Mouse (Mus musculus) liver, postnatal 0 days (tissue): Measurements from ENCODE around the gene Tagln. TPM values are rescaled to one million over a fixed set of nuclear protein-coding genes. Genes with fewer than 3 reads are reported as not detected.

Experiments used
- ATAC-seq: fragments of 200-750 bp; cut with Nextera tagmentation; 2 replicates; pipeline ENCODE4 v1.8.0; 2017; ENCODE audit warnings: mild to moderate bottlenecking, moderate library complexity
- DNase-seq: peaks from one replicate; pipeline ENCODE4 v3.0.0-alpha.2; 2016
- H3K27ac ChIP-seq: fragments of 300-500 bp; sonication (generic); 2 replicates; pipeline ENCODE4 v1.5.1; 2014; ENCODE audit warnings: antibody characterized with exemption, moderate library complexity, mild to moderate bottlenecking, low read depth
- H3K27me3 ChIP-seq: fragments of 300-500 bp; sonication (generic); 2 replicates; pipeline ENCODE4 v1.6.1; 2014; ENCODE audit warnings: low read length, control low read depth, mixed read lengths; ENCODE audit not compliant: insufficient read depth
- H3K36me3 ChIP-seq: fragments of 300-500 bp; sonication (generic); replicated peaks from 2 replicates; pipeline ENCODE4 v1.6.1; 2014; ENCODE audit warnings: mild to moderate bottlenecking, control low read depth, low read length, moderate library complexity, mixed read lengths; ENCODE audit not compliant: insufficient read depth
- H3K4me1 ChIP-seq: fragments of 300-500 bp; sonication (generic); 2 replicates; pipeline ENCODE4 v1.6.1; 2014; ENCODE audit warnings: antibody characterized with exemption, mild to moderate bottlenecking, control low read depth; ENCODE audit not compliant: insufficient read depth
- H3K4me2 ChIP-seq: fragments of 300-500 bp; sonication (generic); 2 replicates; pipeline ENCODE4 v1.6.1; 2014; ENCODE audit warnings: low read depth, mild to moderate bottlenecking, low read length, moderate library complexity, mixed read lengths
- H3K4me3 ChIP-seq: fragments of 300-500 bp; sonication (generic); 2 replicates; pipeline ENCODE4 v1.5.1; 2014; ENCODE audit warnings: low read depth, low read length
- H3K9ac ChIP-seq: fragments of 300-500 bp; sonication (generic); replicated peaks from 2 replicates; pipeline ENCODE4 v1.6.1; 2014; ENCODE audit warnings: mild to moderate bottlenecking, moderate library complexity
- H3K9me3 ChIP-seq: fragments of 300-500 bp; sonication (generic); 2 replicates; pipeline ENCODE4 v1.6.1; 2016; ENCODE audit warnings: mild to moderate bottlenecking, control low read depth, low read length, mixed read lengths
- CTCF ChIP-seq: sonication (generic); IDR thresholded peaks from 2 replicates; pipeline ENCODE4 v1.5.1; 2016; ENCODE audit warnings: antibody characterized with exemption, low read depth
- EP300 ChIP-seq: IDR thresholded peaks from 2 replicates; pipeline ENCODE4 v1.6.1; 2016; ENCODE audit warnings: antibody characterized with exemption, low read depth, mild to moderate bottlenecking
- WGBS: fragments of 180-500 bp; shearing (Covaris S2); extraction: QIAGEN DNeasy Blood & Tissue Kit; methylation state at CpG from one replicate; pipeline ENCODE4 v1.1.7; 2014; ENCODE audit not compliant: insufficient replicate concordance; 5-methylcytosine and 5-hydroxymethylcytosine counted together
- polyA plus RNA-seq: library from polyadenylated mRNA; unstranded; fragments of >200 nt; fragmentation: Nextera tagmentation; extraction: Ambion mirVana; gene quantifications from 2 replicates; pipeline ENCODE4 v1.2.1, GENCODE M21; 2015

The Tagln gene
- 3.6 and 5.2 TPM in 2 replicates for polyA plus RNA-seq

GRCm38 (mm10) chr9:45935628-45936210, at the start of gene Tagln:
Gene Tagln (minus strand): TSS chr9:45936058.
- no peak within 1 kb of the TSS for H3K4me3 ChIP-seq
- H3K4me1 ChIP-seq = peaks cover 11% of the 10 kb centered on the region
- H3K36me3 ChIP-seq = peaks cover 17% of the 10 kb centered on the region
- 0 out of 2 replicates have a peak within 1 kb of the TSS, but pooled peaks have one; percentile 11 for H3K9ac ChIP-seq
- WGBS = 27% methylated on average over 21 of the region's 21 CpGs
- TF ChIP-seq CTCF (no peak), EP300 (no peak)
- DNase-seq (no peak), ATAC-seq (no peak)
- H3K27me3 ChIP-seq = no peaks in the 10 kb centered on the region
- H3K27ac ChIP-seq = no peak within 1 kb of the TSS
- H3K4me2 ChIP-seq = peak within 1 kb of the TSS; percentile 23; the same call in 1 of the 2 replicates
- H3K9me3 ChIP-seq = no peaks in the 10 kb centered on the region

DNA sequence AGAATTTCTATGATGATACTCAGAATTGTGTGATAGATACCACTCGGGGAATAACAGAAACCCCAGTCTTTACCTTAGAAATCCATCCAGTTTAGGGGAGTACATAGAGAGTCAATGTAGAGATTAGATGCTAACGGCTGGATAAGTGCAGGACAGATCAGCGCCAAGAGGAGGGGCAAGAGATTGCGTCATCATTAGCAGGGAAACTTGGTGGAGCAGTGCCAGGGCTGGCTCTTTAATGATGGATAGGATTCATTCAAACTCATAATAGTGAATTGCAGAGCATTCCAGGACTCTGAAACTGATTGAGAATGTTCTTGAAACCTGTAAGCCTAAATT, 49.3 kb upstream of the Tagln start:
- Histone ChIP-seq H3K27me3 (no peaks in the 10 kb centered on the region), H3K4me3 (peak overlapping the region; percentile 81), H3K9me3 (no peaks in the 10 kb centered on the region), H3K36me3 (no peaks in the 10 kb centered on the region), H3K9ac (peak overlapping the region; percentile 86), H3K4me2 (peak overlapping the region; percentile 87), H3K4me1 (peaks cover 16% of the 10 kb centered on the region), H3K27ac (peak overlapping the region; percentile 91)
- TF ChIP-seq EP300 = no peak
- TF ChIP-seq CTCF = no peak
- peak; percentile 65 for DNase-seq
- WGBS = 2% methylated on average over 4 of the region's 4 CpGs
- peak; percentile 60 for ATAC-seq

DNA sequence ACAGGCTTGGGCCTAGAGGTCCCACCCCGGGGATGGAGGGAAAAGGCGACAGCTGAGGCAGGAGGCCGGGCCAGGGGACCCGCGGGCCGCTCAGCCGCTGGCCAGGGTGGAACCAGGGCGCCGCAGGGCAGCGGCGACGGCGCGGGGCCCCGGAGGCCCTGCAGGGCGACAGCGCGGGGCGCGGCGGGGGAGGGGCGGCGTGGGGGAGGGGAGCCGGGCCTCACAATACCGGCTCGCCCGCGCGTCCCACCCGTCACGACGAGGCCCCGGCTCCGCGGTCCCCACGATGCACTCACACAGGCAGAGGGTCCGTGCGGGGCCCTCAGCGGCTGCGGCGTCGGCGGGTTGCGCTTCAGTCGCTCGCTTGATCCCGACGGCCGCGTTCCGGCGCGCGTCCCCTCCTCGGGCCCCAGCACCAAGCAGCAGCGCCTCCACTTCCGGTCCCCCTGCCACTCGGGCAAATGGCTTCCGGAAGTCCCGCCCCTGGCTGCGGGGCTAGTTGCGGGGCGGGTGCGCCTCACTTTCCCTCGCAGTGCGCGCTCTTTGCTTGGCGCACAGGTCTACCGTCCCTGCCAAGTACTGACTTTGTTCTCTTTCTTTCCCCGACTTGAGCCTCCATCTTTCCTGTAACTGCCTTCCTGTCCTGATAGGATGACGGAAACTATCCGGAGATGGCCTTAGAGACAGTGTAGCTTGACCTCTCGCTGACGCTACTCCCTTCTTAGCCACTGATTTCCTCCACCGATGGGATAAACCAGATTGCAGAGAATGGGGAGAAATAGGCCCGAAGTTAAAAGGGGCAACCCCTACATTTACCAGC, 48.8 kb upstream of the Tagln start:
- DNase-seq (peak; percentile 95), ATAC-seq (peak; percentile 93)
- H3K9ac ChIP-seq = peak overlapping the region; percentile 86
- TF ChIP-seq CTCF = no peak
- TF ChIP-seq EP300 = no peak
- 2% methylated on average over 43 of the region's 76 CpGs for WGBS
- peak overlapping the region; percentile 87 for H3K4me2 ChIP-seq
- peak overlapping the region; percentile 91 for H3K27ac ChIP-seq
- H3K27me3 ChIP-seq = no peaks in the 10 kb centered on the region
- H3K9me3 ChIP-seq = no peaks in the 10 kb centered on the region
- H3K36me3 ChIP-seq = no peaks in the 10 kb centered on the region
- peak overlapping the region; percentile 81 for H3K4me3 ChIP-seq
- H3K4me1 ChIP-seq = peaks cover 21% of the 10 kb centered on the region

DNA sequence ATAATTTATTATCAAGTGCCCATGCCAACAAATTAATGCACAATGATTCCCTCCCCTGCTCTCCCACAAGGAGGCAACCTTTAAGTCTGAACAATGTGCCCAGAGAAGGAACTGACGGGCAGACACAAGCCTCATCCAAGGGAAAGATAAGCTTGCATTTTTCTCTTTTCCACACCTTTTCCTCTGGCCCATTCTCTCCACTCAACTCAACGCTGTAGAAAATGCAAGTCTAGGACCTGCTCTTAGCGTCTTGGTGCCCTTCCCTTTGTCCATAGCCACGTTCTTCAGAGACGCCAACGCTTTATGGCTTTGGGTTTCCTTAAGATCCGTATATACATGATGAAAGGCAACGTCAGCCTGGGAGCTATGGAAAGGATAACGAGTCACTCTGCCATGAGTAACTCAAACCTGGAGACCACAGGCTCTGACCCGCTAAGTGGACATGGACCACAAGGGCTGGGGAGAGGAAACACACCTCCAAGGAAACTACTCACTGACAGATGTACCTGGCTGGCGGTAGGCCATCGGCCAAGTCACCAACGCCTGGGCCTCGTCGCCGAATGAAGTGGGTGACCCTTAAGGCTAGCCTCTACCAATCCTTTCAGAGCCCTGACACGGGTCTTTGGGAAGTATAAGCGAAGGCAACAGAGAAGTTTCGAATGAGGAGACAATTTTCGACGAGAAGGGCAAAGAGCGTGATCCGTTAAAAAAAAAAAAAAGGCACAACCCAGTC, 48.0 kb upstream of the Tagln start:
- Histone ChIP-seq H3K27ac (peak overlapping the region; percentile 91), H3K27me3 (no peaks in the 10 kb centered on the region), H3K36me3 (no peaks in the 10 kb centered on the region; the same call in 1 of the 2 replicates), H3K4me1 (peaks cover 21% of the 10 kb centered on the region), H3K9me3 (no peaks in the 10 kb centered on the region), H3K4me3 (peak overlapping the region; percentile 81), H3K9ac (peak overlapping the region; percentile 86), H3K4me2 (peak overlapping the region; percentile 87)
- TF ChIP-seq CTCF = peak; percentile 43
- no peak for TF ChIP-seq EP300
- peak; percentile 12; the same call in 1 of the 2 replicates for ATAC-seq
- WGBS = under 1% methylated on average over 23 of the region's 23 CpGs
- DNase-seq = peak; percentile 58

DNA sequence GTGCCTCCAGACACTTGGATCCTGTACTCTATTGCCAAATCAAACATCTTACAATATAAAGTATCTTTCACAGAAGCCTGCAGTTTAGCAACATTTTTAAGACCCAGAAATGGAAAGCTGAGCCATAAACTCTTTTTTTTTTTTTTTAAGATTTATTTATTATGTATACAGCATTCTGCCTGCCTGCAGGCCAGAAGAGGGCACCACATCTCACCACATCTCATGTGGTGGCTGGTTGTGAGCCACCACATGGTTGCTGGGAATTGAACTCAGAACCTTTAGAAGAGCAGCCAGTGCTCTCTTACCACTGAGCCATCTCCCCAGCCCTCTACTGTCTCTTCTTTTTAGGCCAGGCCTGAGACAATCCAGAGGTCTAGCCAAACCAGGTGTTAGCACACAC, 45.5 kb upstream of the Tagln start:
- peaks cover 13% of the 10 kb centered on the region; the same call in 1 of the 2 replicates for H3K36me3 ChIP-seq
- no peaks in the 10 kb centered on the region for H3K9me3 ChIP-seq
- H3K4me3 ChIP-seq = no peak overlapping the region
- no peak overlapping the region for H3K27ac ChIP-seq
- TF ChIP-seq CTCF = peak; percentile 40
- no peak for TF ChIP-seq EP300
- ATAC-seq (no peak), DNase-seq (no peak)
- no peak overlapping the region for H3K4me2 ChIP-seq
- no peak overlapping the region for H3K9ac ChIP-seq
- no peaks in the 10 kb centered on the region for H3K27me3 ChIP-seq
- H3K4me1 ChIP-seq = peaks cover 21% of the 10 kb centered on the region

DNA sequence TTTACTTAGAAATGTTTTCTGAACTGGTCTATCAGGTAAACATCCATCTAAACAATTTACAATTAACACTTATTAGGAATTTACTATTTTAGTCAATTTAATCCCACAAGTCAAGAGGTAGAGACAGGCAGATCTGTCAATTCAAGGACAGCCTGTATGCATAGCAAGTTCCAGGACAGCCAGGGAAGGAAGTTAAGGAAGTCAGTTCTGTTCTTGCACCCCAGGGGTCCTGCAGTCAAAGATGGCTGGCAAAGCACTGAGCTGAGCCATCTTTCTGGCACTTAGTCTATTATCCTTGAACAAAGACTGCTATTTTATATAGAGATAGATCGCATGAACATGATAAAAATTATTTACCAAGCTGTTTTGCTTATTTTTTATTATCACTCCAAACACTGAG, 44.8 kb upstream of the Tagln start:
- TF ChIP-seq EP300 (no peak), CTCF (no peak)
- no peak overlapping the region for H3K4me2 ChIP-seq
- H3K4me3 ChIP-seq = no peak overlapping the region
- peaks cover 19% of the 10 kb centered on the region for H3K4me1 ChIP-seq
- no peaks in the 10 kb centered on the region for H3K27me3 ChIP-seq
- peaks cover 19% of the 10 kb centered on the region for H3K36me3 ChIP-seq
- no peak for DNase-seq
- 93% methylated on average over 1 of the region's 1 CpGs for WGBS
- no peak overlapping the region for H3K27ac ChIP-seq
- no peak overlapping the region for H3K9ac ChIP-seq
- H3K9me3 ChIP-seq = no peaks in the 10 kb centered on the region
- no peak for ATAC-seq
